In genomic region chr7:45455932-45456696, GRCm38 (mm10) we compare ENCODE assay signal across 10 mouse cellular contexts. TPM values are rescaled to one million over a fixed set of nuclear protein-coding genes. Genes with fewer than 3 reads are reported as not detected.
DNase-seq lines count a peak whose midpoint lies in the region; ATAC-seq lines count a peak whose summit lies in the region.
"Had no signal": no experiment of that assay in that cellular context is flagged by ENCODE, and none has a peak within 500 bp of the region (broad histone marks: within the 10 kb centered on the region; RNA-seq: fewer than 3 reads in every experiment).

No protein-coding gene starts in this region.

- DNase-seq in heart, postnatal 4 days, result no peak
- no peak for DNase-seq in midbrain, embryonic 10.5 days (ENCODE audit: low spot score)
- DNase-seq in yolk sac, embryonic 10.5 days (ENCODE audit: low spot score), result peak; percentile 62
- no peak for DNase-seq in embryo, embryonic 10 days (ENCODE audit: low spot score)

- ATAC-seq in heart, embryonic 12.5 days (ENCODE audit: insufficient number of reproducible peaks, low FRiP score), result no peak
- no peak for ATAC-seq in midbrain, embryonic 12.5 days (ENCODE audit: low FRiP score, low read depth)
- ATAC-seq in hindbrain, embryonic 15.5 days (ENCODE audit: low FRiP score, low read depth), result no peak
- ATAC-seq in activated CD4-positive, CD25-positive, alpha-beta regulatory T cell, adult 4 months, result no peak

- WGBS in heart, embryonic 12.5 days, result 73% methylated on average over 13 of the region's 13 CpGs
- WGBS in midbrain, embryonic 12.5 days, result 82% methylated on average over 13 of the region's 13 CpGs
- WGBS in midbrain, embryonic 10.5 days, result 85% methylated on average over 13 of the region's 13 CpGs
- WGBS in hindbrain, embryonic 15.5 days, result 77% methylated on average over 13 of the region's 13 CpGs

- no peaks in the 10 kb centered on the region for H3K9me3 ChIP-seq in heart, embryonic 12.5 days (replicated peaks)
- H3K9me3 ChIP-seq in midbrain, embryonic 12.5 days, result no peaks in the 10 kb centered on the region
- no peaks in the 10 kb centered on the region for H3K9me3 ChIP-seq in midbrain, embryonic 10.5 days (replicated peaks)
- H3K9me3 ChIP-seq in hindbrain, embryonic 15.5 days, result no peaks in the 10 kb centered on the region
- H3K9me3 ChIP-seq: heart, embryonic 10.5 days had no signal

- H3K27me3 ChIP-seq in heart, embryonic 12.5 days (replicated peaks), result no peaks in the 10 kb centered on the region
- H3K27me3 ChIP-seq in midbrain, embryonic 12.5 days, result no peaks in the 10 kb centered on the region
- H3K27me3 ChIP-seq in midbrain, embryonic 10.5 days (ENCODE audit: low read depth, poor library complexity, severe bottlenecking), result no peaks in the 10 kb centered on the region
- no peaks in the 10 kb centered on the region for H3K27me3 ChIP-seq in hindbrain, embryonic 15.5 days

- H3K36me3 ChIP-seq in heart, embryonic 12.5 days, result peaks cover 71% of the 10 kb centered on the region
- peaks cover 57% of the 10 kb centered on the region for H3K36me3 ChIP-seq in midbrain, embryonic 12.5 days
- H3K36me3 ChIP-seq in midbrain, embryonic 10.5 days, result peaks cover 77% of the 10 kb centered on the region
- peaks cover 31% of the 10 kb centered on the region for H3K36me3 ChIP-seq in hindbrain, embryonic 15.5 days

- H3K4me3 ChIP-seq in heart, embryonic 12.5 days, result no peak overlapping the region
- no peak overlapping the region for H3K4me3 ChIP-seq in midbrain, embryonic 12.5 days
- no peak overlapping the region for H3K4me3 ChIP-seq in midbrain, embryonic 10.5 days
- no peak overlapping the region for H3K4me3 ChIP-seq in hindbrain, embryonic 15.5 days

- 0 out of 2 replicates have a peak overlapping the region, but pooled peaks have one; percentile 25 for H3K9ac ChIP-seq in heart, embryonic 12.5 days
- no peak overlapping the region for H3K9ac ChIP-seq in midbrain, embryonic 12.5 days (replicated peaks)
- no peak overlapping the region for H3K9ac ChIP-seq in hindbrain, embryonic 15.5 days

- H3K4me1 ChIP-seq in heart, embryonic 12.5 days (replicated peaks), result peaks cover 38% of the 10 kb centered on the region
- peaks cover 32% of the 10 kb centered on the region for H3K4me1 ChIP-seq in midbrain, embryonic 12.5 days
- H3K4me1 ChIP-seq in midbrain, embryonic 10.5 days, result peaks cover 40% of the 10 kb centered on the region
- H3K4me1 ChIP-seq in hindbrain, embryonic 15.5 days (replicated peaks), result peaks cover 36% of the 10 kb centered on the region

- H3K27ac ChIP-seq in heart, embryonic 12.5 days (ENCODE audit: poor library complexity, severe bottlenecking), result peak overlapping the region; percentile 67; the same call in 1 of the 2 replicates
- H3K27ac ChIP-seq in midbrain, embryonic 12.5 days (replicated peaks), result peak overlapping the region; percentile 44; the same call in 1 of the 2 replicates
- no peak overlapping the region for H3K27ac ChIP-seq in midbrain, embryonic 10.5 days (replicated peaks)
- peak overlapping the region; percentile 95; the same call in 1 of the 2 replicates for H3K27ac ChIP-seq in hindbrain, embryonic 15.5 days (replicated peaks)

- no peak overlapping the region for H3K4me2 ChIP-seq in heart, embryonic 12.5 days
- H3K4me2 ChIP-seq in midbrain, embryonic 12.5 days (replicated peaks), result no peak overlapping the region
- no peak overlapping the region for H3K4me2 ChIP-seq in hindbrain, embryonic 15.5 days

RNA-seq across cellular contexts. Expression of gene Ftl1, which starts 3.6 kb away (rescaled TPM):
- 4,047 and 4,171 TPM in 2 replicates for polyA plus RNA-seq in heart, embryonic 12.5 days (2016; fragmentation: Nextera tagmentation; extraction: Ambion mirVana)
- total RNA-seq in heart, postnatal 4 days (2021), result 100 to 1,000 TPM; 302 to 316 TPM
- 5,715 and 6,077 TPM in 2 replicates for polyA plus RNA-seq in midbrain, embryonic 12.5 days (2016; fragmentation: Nextera tagmentation; extraction: Ambion mirVana)
- polyA plus RNA-seq in midbrain, embryonic 10.5 days (2016; fragmentation: Nextera tagmentation; extraction: Ambion mirVana), result 5,695 and 6,139 TPM in 2 replicates
- polyA plus RNA-seq in hindbrain, embryonic 15.5 days (2015; fragmentation: Nextera tagmentation; extraction: Ambion mirVana), result 5,657 and 5,762 TPM in 2 replicates
- polyA plus RNA-seq in activated CD4-positive, CD25-positive, alpha-beta regulatory T cell, adult 4 months (2017; shearing (Covaris generic)), result 1,000 to 10,000 TPM; 1,527 to 1,850 TPM

RNA-seq across cellular contexts. Expression of gene Bax, which starts 10.6 kb away (rescaled TPM):
- polyA plus RNA-seq in heart, embryonic 12.5 days (2016; fragmentation: Nextera tagmentation; extraction: Ambion mirVana), result 139 and 151 TPM in 2 replicates
- 10 to 100 TPM; 48.6 to 50.7 TPM for total RNA-seq in heart, postnatal 4 days (2021)
- 241 and 250 TPM in 2 replicates for polyA plus RNA-seq in midbrain, embryonic 12.5 days (2016; fragmentation: Nextera tagmentation; extraction: Ambion mirVana)
- polyA plus RNA-seq in midbrain, embryonic 10.5 days (2016; fragmentation: Nextera tagmentation; extraction: Ambion mirVana), result 240 and 265 TPM in 2 replicates
- polyA plus RNA-seq in hindbrain, embryonic 15.5 days (2015; fragmentation: Nextera tagmentation; extraction: Ambion mirVana), result 245 and 250 TPM in 2 replicates
- 100 to 1,000 TPM in 1 of 2 experiments, 10 to 100 TPM in 1; 94.5 to 202 TPM for polyA plus RNA-seq in activated CD4-positive, CD25-positive, alpha-beta regulatory T cell, adult 4 months (2017; shearing (Covaris generic))

RNA-seq across cellular contexts. Expression of gene Ruvbl2, which starts 18.2 kb away (rescaled TPM):
- polyA plus RNA-seq in heart, embryonic 12.5 days (2016; fragmentation: Nextera tagmentation; extraction: Ambion mirVana), result 80.7 TPM in 2 replicates
- 10 to 100 TPM; 38.7 to 39.3 TPM for total RNA-seq in heart, postnatal 4 days (2021)
- polyA plus RNA-seq in midbrain, embryonic 12.5 days (2016; fragmentation: Nextera tagmentation; extraction: Ambion mirVana), result 140 and 153 TPM in 2 replicates
- 202 and 222 TPM in 2 replicates for polyA plus RNA-seq in midbrain, embryonic 10.5 days (2016; fragmentation: Nextera tagmentation; extraction: Ambion mirVana)
- polyA plus RNA-seq in hindbrain, embryonic 15.5 days (2015; fragmentation: Nextera tagmentation; extraction: Ambion mirVana), result 108 and 110 TPM in 2 replicates
- 10 to 100 TPM; 47.4 to 51.2 TPM for polyA plus RNA-seq in activated CD4-positive, CD25-positive, alpha-beta regulatory T cell, adult 4 months (2017; shearing (Covaris generic))

RNA-seq across cellular contexts. Expression of gene Gys1, which starts 21.5 kb away (rescaled TPM):
- 115 and 121 TPM in 2 replicates for polyA plus RNA-seq in heart, embryonic 12.5 days (2016; fragmentation: Nextera tagmentation; extraction: Ambion mirVana)
- 10 to 100 TPM; 82.7 to 90.3 TPM for total RNA-seq in heart, postnatal 4 days (2021)
- 29.7 and 32.4 TPM in 2 replicates for polyA plus RNA-seq in midbrain, embryonic 12.5 days (2016; fragmentation: Nextera tagmentation; extraction: Ambion mirVana)
- 41.7 and 41.9 TPM in 2 replicates for polyA plus RNA-seq in midbrain, embryonic 10.5 days (2016; fragmentation: Nextera tagmentation; extraction: Ambion mirVana)
- 23.4 and 25.1 TPM in 2 replicates for polyA plus RNA-seq in hindbrain, embryonic 15.5 days (2015; fragmentation: Nextera tagmentation; extraction: Ambion mirVana)
- 1 to 10 TPM; 9.3 to 9.8 TPM for polyA plus RNA-seq in activated CD4-positive, CD25-positive, alpha-beta regulatory T cell, adult 4 months (2017; shearing (Covaris generic))

RNA-seq across cellular contexts. Expression of gene Tulp2, which starts 25.6 kb away (rescaled TPM):
- polyA plus RNA-seq in heart, embryonic 12.5 days (2016; fragmentation: Nextera tagmentation; extraction: Ambion mirVana), result 0.87 TPM in 2 replicates
- 1 to 10 TPM in 1 of 2 experiments, not detected in 1; 1.1 TPM for total RNA-seq in heart, postnatal 4 days (2021)
- polyA plus RNA-seq in midbrain, embryonic 12.5 days (2016; fragmentation: Nextera tagmentation; extraction: Ambion mirVana), result 0.22 TPM in 2 replicates
- 0.15 and 0.21 TPM in 2 replicates for polyA plus RNA-seq in midbrain, embryonic 10.5 days (2016; fragmentation: Nextera tagmentation; extraction: Ambion mirVana)
- 0.13 and 0.30 TPM in 2 replicates for polyA plus RNA-seq in hindbrain, embryonic 15.5 days (2015; fragmentation: Nextera tagmentation; extraction: Ambion mirVana)
- under 1 TPM in 1 of 2 experiments, not detected in 1; 0.44 TPM for polyA plus RNA-seq in activated CD4-positive, CD25-positive, alpha-beta regulatory T cell, adult 4 months (2017; shearing (Covaris generic))
- total RNA-seq: layer of hippocampus, postnatal 14 days had no signal
